Mouse (Mus musculus) stomach, postnatal 0 days (tissue): Measurements from ENCODE around the gene Tspoap1.

Experiments
- CTCF ChIP-seq: IDR thresholded peaks from 2 replicates; pipeline ENCODE4 v1.5.1; 2016; ENCODE audit warnings: antibody characterized with exemption, low read depth, mild to moderate bottlenecking, moderate library complexity
- EP300 ChIP-seq: optimal IDR thresholded peaks from 2 replicates; pipeline ENCODE3; 2016; ENCODE audit warnings: antibody characterized with exemption

DNA sequence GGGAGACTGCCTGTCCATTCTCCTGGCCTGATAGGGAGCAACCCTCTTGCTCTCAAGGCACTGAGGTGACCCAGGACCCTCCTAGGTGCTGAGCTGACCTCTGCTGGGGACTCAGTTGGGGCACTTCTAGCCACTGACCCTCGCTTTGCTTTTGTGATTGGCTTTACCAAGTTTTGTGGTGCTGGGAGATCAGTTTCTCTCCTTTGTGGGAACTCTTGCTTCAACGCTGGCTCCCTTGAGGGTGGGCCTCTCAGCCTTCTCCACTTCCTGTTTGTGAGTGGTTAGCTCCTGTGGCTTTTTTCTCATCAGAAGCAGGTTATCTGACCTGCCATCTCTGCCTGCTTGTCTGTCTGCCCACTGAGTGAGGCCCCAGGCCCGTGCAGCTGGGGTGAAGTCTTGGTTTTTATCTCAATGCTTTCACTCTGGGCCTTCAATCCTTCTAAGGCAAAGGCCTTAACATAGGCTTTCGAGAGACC lies 8.8 kb upstream of the Tspoap1 start:
- TF ChIP-seq CTCF (no peak), EP300 (no peak)
